Mouse (Mus musculus): ENCODE measurements around the gene Nefh. TPM values are rescaled to one million over a fixed set of nuclear protein-coding genes. Genes with fewer than 3 reads are reported as not detected.
A peak's percentile ranks its signal among the peaks of the same experiment; 100 is the strongest.

Nefh gene
- polyA plus RNA-seq, 1 experiment from 2014 or later, result 19.2 TPM

DNA sequence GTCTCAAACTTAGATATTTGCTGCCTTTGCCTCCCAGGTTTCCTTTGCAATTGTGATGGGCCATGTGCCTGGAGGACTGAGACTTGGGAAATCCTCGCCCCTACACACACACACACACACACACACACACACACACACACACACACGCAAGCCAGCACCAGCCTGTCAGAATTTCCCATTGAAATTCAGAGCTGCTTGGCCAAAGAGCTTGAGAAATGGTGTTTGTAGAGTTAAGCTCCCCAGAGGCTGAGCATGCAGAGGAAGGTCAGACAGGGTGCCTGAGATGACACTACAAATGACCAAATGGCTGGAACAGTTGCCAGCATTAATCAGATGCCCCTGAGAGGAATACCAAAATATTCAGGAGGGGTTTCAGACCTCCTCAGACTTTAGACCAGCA, 18.5 kb upstream of the Nefh start:
- H3K9ac ChIP-seq (replicated peaks; ENCODE audit: low read depth, low read length), result no peak overlapping the region
- 50% methylated on average over 2 of the region's 2 CpGs for WGBS

DNA sequence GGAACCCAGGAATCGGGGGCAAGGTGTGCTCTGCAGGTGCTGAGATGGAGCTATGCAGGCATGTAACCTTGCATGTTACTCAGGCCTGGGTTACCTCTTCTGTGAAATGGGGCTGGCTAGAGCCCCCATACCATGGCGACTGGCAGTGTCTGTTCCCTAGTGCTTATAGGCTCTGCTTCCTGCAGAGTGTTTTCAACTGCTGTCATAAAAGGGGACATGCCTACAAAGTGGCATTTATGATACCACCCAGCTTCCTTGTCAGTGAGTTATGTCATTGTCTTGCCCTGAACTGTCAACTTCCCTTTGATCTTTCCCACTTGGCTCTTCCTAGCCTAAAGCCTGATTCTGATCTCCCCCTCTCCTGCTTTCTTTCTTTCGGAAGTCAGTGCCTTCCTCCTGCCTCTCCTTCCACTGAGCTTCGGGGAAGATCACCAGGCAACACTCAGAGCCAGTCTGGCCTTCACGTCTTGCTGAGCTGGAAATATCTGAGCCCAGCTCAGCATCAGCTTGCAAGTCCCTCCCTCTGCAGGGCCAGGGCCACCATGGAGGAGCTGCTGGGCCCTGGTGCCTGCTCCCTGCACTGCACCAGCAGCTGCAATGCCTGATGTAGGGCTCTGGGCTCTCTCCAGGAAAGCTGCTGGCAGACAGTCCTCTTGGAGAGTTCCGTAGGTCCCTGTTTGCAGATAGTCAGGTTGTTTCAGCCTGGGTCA, 15.4 kb upstream of the Nefh start:
- no peak for ATAC-seq (ENCODE audit: low read depth)
- 28% methylated on average over 6 of the region's 6 CpGs for WGBS
- H3K9ac ChIP-seq (replicated peaks; ENCODE audit: low read depth, low read length), result no peak overlapping the region

More for the DNA sequence above, 18.5 kb upstream of the Nefh start:
- Histone ChIP-seq H3K27me3 (ENCODE audit: control insufficient read depth, insufficient read depth, low read length) (no peaks in the 10 kb centered on the region), H3K4me3 (ENCODE audit: low read depth, low read length) (no peak overlapping the region), H3K4me1 (ENCODE audit: control insufficient read depth, insufficient read depth, low read length) (peaks cover 3% of the 10 kb centered on the region), H3K4me2 (ENCODE audit: low read depth, low read length) (no peak overlapping the region), H3K36me3 (ENCODE audit: control insufficient read depth, insufficient read depth, low read length) (no peaks in the 10 kb centered on the region), H3K9me3 (ENCODE audit: control insufficient read depth, low read length) (no peaks in the 10 kb centered on the region), H3K27ac (ENCODE audit: low read depth, low read length) (no peak overlapping the region)
- ATAC-seq (ENCODE audit: low read depth), result no peak

DNA sequence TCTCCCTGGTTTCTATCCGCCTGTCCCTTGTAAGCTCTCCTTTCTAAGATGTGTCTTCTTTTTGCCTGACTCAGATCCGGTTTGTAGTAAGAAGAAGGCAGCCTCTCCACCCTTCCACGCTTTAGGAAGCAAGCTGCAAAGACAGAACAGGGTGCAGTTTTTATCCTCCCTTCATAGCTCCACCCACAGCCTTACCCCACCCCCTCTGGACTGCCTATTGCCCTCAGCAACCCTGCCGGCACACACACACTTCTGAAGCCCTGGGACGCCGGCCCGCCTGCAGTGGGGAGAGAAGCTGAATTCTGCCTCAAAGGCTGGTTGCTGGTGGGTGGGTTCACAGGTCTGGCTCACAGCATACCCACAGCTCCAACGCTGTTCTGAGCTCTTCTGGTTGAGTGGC, 6.1 kb upstream of the Nefh start:
- H3K9me3 ChIP-seq (ENCODE audit: control insufficient read depth, low read length), result no peaks in the 10 kb centered on the region
- H3K27me3 ChIP-seq (ENCODE audit: control insufficient read depth, insufficient read depth, low read length), result peaks cover 22% of the 10 kb centered on the region
- no peak overlapping the region for H3K4me2 ChIP-seq (ENCODE audit: low read depth, low read length)
- peaks cover 5% of the 10 kb centered on the region for H3K4me1 ChIP-seq (ENCODE audit: control insufficient read depth, insufficient read depth, low read length)
- no peak overlapping the region for H3K9ac ChIP-seq (replicated peaks; ENCODE audit: low read depth, low read length)
- no peak overlapping the region for H3K27ac ChIP-seq (ENCODE audit: low read depth, low read length)
- no peak overlapping the region for H3K4me3 ChIP-seq (ENCODE audit: low read depth, low read length)
- no peak for ATAC-seq (ENCODE audit: low read depth)
- H3K36me3 ChIP-seq (ENCODE audit: control insufficient read depth, insufficient read depth, low read length), result no peaks in the 10 kb centered on the region
- WGBS, result 0% methylated on average over 8 of the region's 8 CpGs

More for the DNA sequence above, 15.4 kb upstream of the Nefh start:
- Histone ChIP-seq H3K9me3 (ENCODE audit: control insufficient read depth, low read length) (no peaks in the 10 kb centered on the region), H3K4me1 (ENCODE audit: control insufficient read depth, insufficient read depth, low read length) (peaks cover 3% of the 10 kb centered on the region), H3K36me3 (ENCODE audit: control insufficient read depth, insufficient read depth, low read length) (no peaks in the 10 kb centered on the region), H3K27ac (ENCODE audit: low read depth, low read length) (no peak overlapping the region), H3K4me3 (ENCODE audit: low read depth, low read length) (no peak overlapping the region), H3K27me3 (ENCODE audit: control insufficient read depth, insufficient read depth, low read length) (no peaks in the 10 kb centered on the region), H3K4me2 (ENCODE audit: low read depth, low read length) (no peak overlapping the region)

DNA sequence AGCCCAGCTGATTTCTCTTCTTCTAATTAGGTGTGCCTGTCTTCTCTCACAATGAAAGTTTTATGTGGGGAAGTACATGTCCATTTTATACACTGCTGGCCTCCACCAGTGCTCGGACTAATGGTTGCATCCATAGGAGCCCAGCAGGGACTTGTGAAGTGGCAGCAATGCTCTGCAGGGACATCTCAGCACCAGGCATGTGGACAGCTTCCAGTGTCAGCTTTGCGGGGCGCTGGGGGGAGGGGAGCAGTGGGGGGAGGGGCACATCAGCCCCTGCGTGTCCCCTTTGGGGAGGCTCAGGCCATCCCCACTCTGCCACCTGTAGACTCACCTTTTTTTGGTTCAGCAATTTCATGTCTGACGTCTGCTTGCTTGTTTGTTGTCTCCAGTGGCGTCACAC, 5.5 kb upstream of the Nefh start:
- WGBS, result 3% methylated on average over 6 of the region's 6 CpGs
- Histone ChIP-seq H3K4me2 (ENCODE audit: low read depth, low read length) (no peak overlapping the region), H3K9me3 (ENCODE audit: control insufficient read depth, low read length) (no peaks in the 10 kb centered on the region), H3K9ac (replicated peaks; ENCODE audit: low read depth, low read length) (no peak overlapping the region), H3K27ac (ENCODE audit: low read depth, low read length) (no peak overlapping the region), H3K4me3 (ENCODE audit: low read depth, low read length) (no peak overlapping the region), H3K27me3 (ENCODE audit: control insufficient read depth, insufficient read depth, low read length) (peaks cover 27% of the 10 kb centered on the region), H3K36me3 (ENCODE audit: control insufficient read depth, insufficient read depth, low read length) (no peaks in the 10 kb centered on the region), H3K4me1 (ENCODE audit: control insufficient read depth, insufficient read depth, low read length) (peaks cover 8% of the 10 kb centered on the region)
- no peak for ATAC-seq (ENCODE audit: low read depth)

DNA sequence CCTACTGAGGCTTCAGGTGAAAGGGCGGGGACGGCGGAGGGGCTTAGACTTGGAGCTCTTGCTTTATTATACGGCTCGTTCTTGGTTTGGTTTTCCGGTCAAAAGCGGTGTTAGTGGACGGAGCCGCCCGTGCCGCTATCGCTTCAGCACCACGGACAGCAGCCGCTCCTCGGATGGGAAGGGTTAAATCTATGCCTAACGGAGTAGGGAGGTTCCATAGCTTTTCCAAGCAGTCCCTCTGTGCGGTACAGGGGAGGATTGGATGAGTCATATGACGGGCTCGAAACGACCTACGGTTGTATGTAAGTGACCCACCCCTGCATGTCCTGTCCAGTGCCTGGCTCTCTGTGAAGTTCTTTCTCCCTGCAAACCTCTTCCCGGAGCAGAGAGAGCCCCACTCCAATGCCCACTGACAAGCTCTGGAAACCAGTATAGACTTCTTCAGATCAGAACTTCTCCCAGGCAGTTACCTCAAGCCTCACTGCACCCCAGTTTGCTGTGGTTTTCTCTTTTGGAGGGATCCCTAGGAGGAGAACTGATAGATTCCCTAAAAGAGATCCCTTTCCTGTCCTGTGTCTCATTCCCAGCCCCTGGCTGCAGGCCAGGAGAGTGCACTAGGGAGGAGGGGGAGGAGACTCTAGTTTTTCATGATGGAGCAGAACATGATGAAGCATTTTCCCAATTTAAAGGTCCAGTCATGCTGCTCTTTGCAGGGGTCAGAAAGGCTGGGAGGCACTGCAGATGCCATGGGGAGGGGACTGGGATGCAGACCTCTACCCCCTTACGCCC, 1.6 kb upstream of the Nefh start:
- Histone ChIP-seq H3K27ac (ENCODE audit: low read depth, low read length) (no peak overlapping the region), H3K9ac (replicated peaks; ENCODE audit: low read depth, low read length) (peak overlapping the region; percentile 85; the same call in 1 of the 2 replicates), H3K9me3 (ENCODE audit: control insufficient read depth, low read length) (no peaks in the 10 kb centered on the region), H3K4me1 (ENCODE audit: control insufficient read depth, insufficient read depth, low read length) (peaks cover 8% of the 10 kb centered on the region), H3K27me3 (ENCODE audit: control insufficient read depth, insufficient read depth, low read length) (peaks cover 62% of the 10 kb centered on the region), H3K4me2 (ENCODE audit: low read depth, low read length) (peak overlapping the region; percentile 70), H3K36me3 (ENCODE audit: control insufficient read depth, insufficient read depth, low read length) (no peaks in the 10 kb centered on the region), H3K4me3 (ENCODE audit: low read depth, low read length) (peak overlapping the region; percentile 70)
- 4% methylated on average over 23 of the region's 23 CpGs for WGBS
- ATAC-seq (ENCODE audit: low read depth), result no peak

DNA sequence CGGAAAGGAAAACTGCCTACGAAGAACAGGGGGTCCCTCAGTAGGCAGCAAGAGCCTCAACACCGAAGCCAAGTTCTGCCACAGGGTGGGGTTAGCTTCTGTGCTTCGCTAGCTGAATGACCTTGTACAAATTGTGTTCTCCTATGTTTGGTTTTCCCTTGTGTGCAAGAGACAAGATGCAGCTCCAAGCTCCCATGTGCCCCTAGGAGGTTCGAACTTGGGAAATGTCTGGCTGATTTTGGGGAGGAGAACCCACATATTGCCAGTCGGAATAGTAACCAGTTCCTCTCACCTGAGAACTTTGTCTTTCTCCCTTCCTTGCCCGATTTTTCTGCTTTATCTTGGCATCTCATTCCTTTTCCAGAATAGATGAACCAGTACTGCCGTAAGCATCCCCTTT, 928 bp upstream of the Nefh start:
- Histone ChIP-seq H3K36me3 (ENCODE audit: control insufficient read depth, insufficient read depth, low read length) (no peaks in the 10 kb centered on the region), H3K27me3 (ENCODE audit: control insufficient read depth, insufficient read depth, low read length) (peaks cover 62% of the 10 kb centered on the region), H3K9ac (replicated peaks; ENCODE audit: low read depth, low read length) (peak overlapping the region; percentile 85; the same call in 1 of the 2 replicates), H3K27ac (ENCODE audit: low read depth, low read length) (no peak overlapping the region), H3K4me2 (ENCODE audit: low read depth, low read length) (peak overlapping the region; percentile 70), H3K4me1 (ENCODE audit: control insufficient read depth, insufficient read depth, low read length) (peaks cover 8% of the 10 kb centered on the region), H3K9me3 (ENCODE audit: control insufficient read depth, low read length) (no peaks in the 10 kb centered on the region), H3K4me3 (ENCODE audit: low read depth, low read length) (peak overlapping the region; percentile 70)
- WGBS, result 38% methylated on average over 8 of the region's 8 CpGs
- no peak for ATAC-seq (ENCODE audit: low read depth)

DNA sequence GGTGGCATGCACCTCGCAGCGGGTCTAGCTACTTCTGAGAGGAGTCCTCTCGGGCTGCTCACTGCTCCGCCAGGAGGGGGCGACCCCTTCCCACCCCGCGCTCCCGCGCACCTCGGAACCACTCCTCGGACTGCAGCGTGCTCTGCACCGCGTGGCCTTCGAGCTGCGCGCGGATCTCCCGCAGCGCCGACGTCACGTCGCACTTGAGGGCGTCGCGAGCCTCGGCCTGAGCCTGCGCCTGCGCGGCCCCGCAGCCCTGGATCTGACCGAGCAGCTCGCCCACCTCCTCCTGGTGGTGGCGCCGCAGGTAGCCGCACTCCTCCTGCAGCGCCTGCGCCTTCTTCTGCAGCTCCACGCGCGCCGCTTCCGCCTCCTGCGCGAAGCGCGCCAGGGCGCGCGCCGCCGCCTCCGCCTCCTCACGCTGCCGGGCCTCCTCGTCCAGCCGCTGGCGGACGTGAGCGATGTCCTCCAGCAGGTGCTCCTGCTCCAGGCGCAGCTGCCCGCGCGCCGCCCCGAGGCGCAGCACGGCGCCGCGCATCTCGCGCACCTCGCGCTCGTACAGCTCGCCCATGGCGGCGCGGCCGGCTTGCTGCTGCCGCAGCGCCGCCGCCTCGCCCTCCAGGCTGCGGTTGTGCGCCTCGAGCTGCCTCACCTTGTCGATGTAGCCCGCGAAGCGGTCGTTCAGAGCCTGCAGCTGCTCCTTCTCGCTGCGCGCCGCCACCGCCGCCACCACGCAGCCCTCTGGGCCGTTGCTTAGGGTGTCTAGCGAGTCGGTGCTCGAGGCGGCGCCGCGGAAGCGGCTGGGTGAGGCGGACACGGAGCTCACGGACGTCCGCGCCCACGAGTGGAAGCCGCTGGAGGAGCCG, 684 bp downstream of the Nefh start:
- Histone ChIP-seq H3K4me2 (ENCODE audit: low read depth, low read length) (peak overlapping the region; percentile 70), H3K4me1 (ENCODE audit: control insufficient read depth, insufficient read depth, low read length) (peaks cover 8% of the 10 kb centered on the region), H3K4me3 (ENCODE audit: low read depth, low read length) (peak overlapping the region; percentile 70), H3K36me3 (ENCODE audit: control insufficient read depth, insufficient read depth, low read length) (0 out of 2 replicates have a peak, but pooled peaks cover 3% of the 10 kb centered on the region), H3K27ac (ENCODE audit: low read depth, low read length) (peak overlapping the region; percentile 90), H3K27me3 (ENCODE audit: control insufficient read depth, insufficient read depth, low read length) (peaks cover 57% of the 10 kb centered on the region), H3K9me3 (ENCODE audit: control insufficient read depth, low read length) (no peaks in the 10 kb centered on the region), H3K9ac (replicated peaks; ENCODE audit: low read depth, low read length) (peak overlapping the region; percentile 85)
- under 1% methylated on average over 96 of the region's 120 CpGs for WGBS
- peak; percentile 92 for ATAC-seq (ENCODE audit: low read depth)

DNA sequence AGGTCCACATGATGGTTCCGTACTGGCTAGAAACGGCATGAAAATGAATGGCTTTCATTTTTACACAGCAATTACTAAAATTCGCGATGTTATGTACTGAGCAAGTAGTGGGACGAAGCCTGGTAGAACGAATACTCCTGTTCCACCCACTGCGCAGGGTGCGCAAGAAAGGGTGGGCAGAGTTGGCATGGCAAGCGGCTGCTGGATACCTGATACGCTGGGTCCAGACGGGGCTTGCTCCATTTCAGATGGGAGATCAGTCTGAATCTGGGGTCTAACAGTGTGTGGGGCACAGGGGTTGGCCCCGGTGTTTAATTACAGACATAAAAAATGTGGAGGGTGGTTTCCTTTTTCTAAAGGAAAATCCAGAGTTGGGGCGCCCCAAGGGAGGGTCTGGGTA, 1.3 kb downstream of the Nefh start:
- peaks cover 8% of the 10 kb centered on the region for H3K4me1 ChIP-seq (ENCODE audit: control insufficient read depth, insufficient read depth, low read length)
- ATAC-seq (ENCODE audit: low read depth), result peak; percentile 41
- peak overlapping the region; percentile 70 for H3K4me2 ChIP-seq (ENCODE audit: low read depth, low read length)
- H3K27me3 ChIP-seq (ENCODE audit: control insufficient read depth, insufficient read depth, low read length), result peaks cover 56% of the 10 kb centered on the region
- 42% methylated on average over 13 of the region's 13 CpGs for WGBS
- peak overlapping the region; percentile 70 for H3K4me3 ChIP-seq (ENCODE audit: low read depth, low read length)
- H3K36me3 ChIP-seq (ENCODE audit: control insufficient read depth, insufficient read depth, low read length), result 0 out of 2 replicates have a peak, but pooled peaks cover 3% of the 10 kb centered on the region
- H3K9me3 ChIP-seq (ENCODE audit: control insufficient read depth, low read length), result no peaks in the 10 kb centered on the region
- 0 out of 2 replicates have a peak overlapping the region, but pooled peaks have one; percentile 39 for H3K27ac ChIP-seq (ENCODE audit: low read depth, low read length)
- H3K9ac ChIP-seq (replicated peaks; ENCODE audit: low read depth, low read length), result peak overlapping the region; percentile 85; the same call in 1 of the 2 replicates
